Mouse (Mus musculus) gastrocnemius, postnatal 36 days (tissue): ENCODE measurements at regions not wholly inside any gene's neighbourhood (a gene's known extent, or its start where the extent isn't known, plus 50 kb on each side); places are given as distances from the start of the nearest gene placed in this dataset.

Experiments
- DNase-seq, 2 experiments: peaks; one replicate each; pipeline ENCODE4 v3.0.0; 2022
- intact Hi-C: fragments of 180-260 bp; cut with DNase I; formaldehyde crosslinking; loops from one replicate; pipeline ENCODE4 v1.15.1; 2025

- intact Hi-C loops, result no loop called here
- DNase-seq, result no peak
These were observed 80.1 kb downstream of the Gm572 start for GRCm38 (mm10) chr4:148723208-148723607.

GRCm38 (mm10) chr4:148723934-148724719, 80.1 kb upstream of the Casz1 start:
- no peak for DNase-seq
- intact Hi-C loops, result no loop called here

- intact Hi-C loops, result no loop called here
These were observed 75.4 kb upstream of the Casz1 start for GRCm38 (mm10) chr4:148728800-148729199.

GRCm38 (mm10) chr4:148731586-148731985, 72.6 kb upstream of the Casz1 start:
- intact Hi-C loops, result no loop called here
- no peak for DNase-seq

More at GRCm38 (mm10) chr4:148728800-148729199, 75.4 kb upstream of the Casz1 start:
- DNase-seq, result no peak

GRCm38 (mm10) chr4:148734061-148734460, 70.2 kb upstream of the Casz1 start:
- DNase-seq, result no peak
- intact Hi-C loops, result no loop called here

- DNase-seq, result no peak
- intact Hi-C loops, result no loop called here
These were observed 69.7 kb upstream of the Casz1 start for GRCm38 (mm10) chr4:148734547-148734946.

- no peak for DNase-seq
- intact Hi-C loops, result no loop called here
These were observed 65.4 kb upstream of the Casz1 start for GRCm38 (mm10) chr4:148738601-148739530.

GRCm38 (mm10) chr4:148742549-148743413, 61.4 kb upstream of the Casz1 start:
- DNase-seq, result peak; percentile 57 to 73
- intact Hi-C loops, result loop anchor here (2.0 kb wide), 2 partner anchors 158 to 328 kb away; no protein-coding TSS in a partner anchor

- intact Hi-C loops, result loop anchor here (2.0 kb wide), 2 partner anchors 157 to 327 kb away; no protein-coding TSS in a partner anchor
- DNase-seq, result no peak
These were observed 60.8 kb upstream of the Casz1 start for GRCm38 (mm10) chr4:148743414-148743844.

GRCm38 (mm10) chr4:148744053-148744452, 60.2 kb upstream of the Casz1 start:
- intact Hi-C loops, result no loop called here
- no peak for DNase-seq

- DNase-seq, result no peak
- intact Hi-C loops, result no loop called here
These were observed 57.5 kb upstream of the Casz1 start for GRCm38 (mm10) chr4:148746460-148747314.

- intact Hi-C loops, result no loop called here
- DNase-seq, result no peak
These were observed 56.9 kb upstream of the Casz1 start for GRCm38 (mm10) chr4:148747315-148747644.

GRCm38 (mm10) chr4:148750030-148750429, 54.2 kb upstream of the Casz1 start:
- DNase-seq, result no peak
- intact Hi-C loops, result no loop called here

- intact Hi-C loops, result no loop called here
- DNase-seq, result no peak
These were observed 52.6 kb upstream of the Casz1 start for GRCm38 (mm10) chr4:148751591-148751990.

GRCm38 (mm10) chr4:148752360-148753093, 51.7 kb upstream of the Casz1 start:
- intact Hi-C loops, result loop anchor here (1.0 kb wide), 1 partner anchor 52 kb away; the partner anchor contains the start of gene Casz1
- no peak for DNase-seq

- intact Hi-C loops, result loop anchor here (1.0 kb wide), 1 partner anchor 51 kb away; the partner anchor contains the start of gene Casz1
- DNase-seq, result no peak
These were observed 51.0 kb upstream of the Casz1 start for GRCm38 (mm10) chr4:148753143-148753798.

GRCm38 (mm10) chr4:148753849-148754248, 50.4 kb upstream of the Casz1 start:
- intact Hi-C loops, result loop anchor here (1.0 kb wide), 1 partner anchor 50 kb away; the partner anchor contains the start of gene Casz1
- no peak for DNase-seq
